Mouse (Mus musculus) myocyte (in vitro differentiated cells): ENCODE results near the gene Farsb.

Experiments used
- CEBPB ChIP-seq: IDR thresholded peaks from 2 replicates; pipeline ENCODE4 v1.6.1; 2011; ENCODE audit warnings: mild to moderate bottlenecking, moderate library complexity; ENCODE audit not compliant: poor library complexity, insufficient read depth, severe bottlenecking
- E2F4 ChIP-seq: IDR thresholded peaks from one replicate; pipeline ENCODE4 v1.6.1; 2011; ENCODE audit warnings: mild to moderate bottlenecking, control low read depth, moderate library complexity; ENCODE audit not compliant: insufficient read depth
- POLR2A ChIP-seq: IDR thresholded peaks from one replicate; pipeline ENCODE4 v1.6.1; 2011; ENCODE audit warnings: low read depth, mild to moderate bottlenecking, control low read depth, moderate library complexity; ENCODE audit not compliant: insufficient read length
- USF1 ChIP-seq: IDR thresholded peaks from one replicate; pipeline ENCODE4 v1.6.1; 2011; ENCODE audit warnings: low read depth, mild to moderate bottlenecking, control low read depth, moderate library complexity

GRCm38 (mm10) chr1:78375058-78375457 is 113.6 kb downstream of the Farsb start:
- TF ChIP-seq E2F4 (no peak), USF1 (no peak), POLR2A (no peak), CEBPB (no peak)
